Mouse (Mus musculus): ENCODE measurements around the gene Sugct. TPM values are rescaled to one million over a fixed set of nuclear protein-coding genes. Genes with fewer than 3 reads are reported as not detected.

Sugct gene
- polyA plus RNA-seq, 1 experiment from 2014 or later: 3.8 TPM

GRCm38 (mm10) chr13:17165917-17166316 is 529.4 kb downstream of the Sugct start:
- no peaks in the 10 kb centered on the region for H3K27me3 ChIP-seq (replicated peaks; ENCODE audit: low read depth, poor library complexity, severe bottlenecking)
- H3K36me3 ChIP-seq (replicated peaks): no peaks in the 10 kb centered on the region
- no peaks in the 10 kb centered on the region for H3K9me3 ChIP-seq
- H3K4me3 ChIP-seq: no peak overlapping the region
- no peaks in the 10 kb centered on the region for H3K4me1 ChIP-seq
- DNase-seq (ENCODE audit: low spot score): no peak
- H3K27ac ChIP-seq (replicated peaks): no peak overlapping the region
- WGBS: 71% methylated on average over 3 of the region's 3 CpGs

DNA sequence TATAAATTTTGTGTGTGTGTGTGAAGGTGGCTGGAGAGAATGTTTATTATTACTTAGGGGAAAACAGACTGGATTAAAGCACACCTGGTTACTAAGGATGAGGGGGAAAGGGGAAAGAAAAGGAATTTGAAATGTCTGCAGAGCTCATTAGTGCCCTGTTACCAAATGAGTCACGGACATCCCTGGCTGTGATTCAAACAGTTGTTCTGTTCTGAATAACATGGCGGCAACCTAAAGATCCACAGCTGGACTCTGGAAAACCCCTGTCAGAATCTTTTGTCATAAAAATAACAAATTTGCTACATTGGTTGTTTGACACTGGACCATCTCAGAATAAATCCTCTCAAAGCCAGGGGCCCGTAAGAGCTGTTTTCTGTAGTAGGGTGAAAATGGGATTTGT is 530.6 kb downstream of the Sugct start:
- no peak overlapping the region for H3K4me3 ChIP-seq
- no peak for DNase-seq (ENCODE audit: low spot score)
- no peak overlapping the region for H3K27ac ChIP-seq (replicated peaks)
- H3K27me3 ChIP-seq (replicated peaks; ENCODE audit: low read depth, poor library complexity, severe bottlenecking): no peaks in the 10 kb centered on the region
- H3K9me3 ChIP-seq: no peaks in the 10 kb centered on the region
- WGBS: 85% methylated on average over 3 of the region's 3 CpGs
- no peaks in the 10 kb centered on the region for H3K4me1 ChIP-seq
- H3K36me3 ChIP-seq (replicated peaks): no peaks in the 10 kb centered on the region

- Histone ChIP-seq H3K27me3 (replicated peaks; ENCODE audit: low read depth, poor library complexity, severe bottlenecking) (no peaks in the 10 kb centered on the region), H3K27ac (replicated peaks) (no peak overlapping the region), H3K36me3 (replicated peaks) (no peaks in the 10 kb centered on the region), H3K9me3 (no peaks in the 10 kb centered on the region), H3K4me3 (no peak overlapping the region), H3K4me1 (no peaks in the 10 kb centered on the region)
- no peak for DNase-seq (ENCODE audit: low spot score)
Measured at GRCm38 (mm10) chr13:17146441-17146992, 548.8 kb downstream of the Sugct start.

DNA sequence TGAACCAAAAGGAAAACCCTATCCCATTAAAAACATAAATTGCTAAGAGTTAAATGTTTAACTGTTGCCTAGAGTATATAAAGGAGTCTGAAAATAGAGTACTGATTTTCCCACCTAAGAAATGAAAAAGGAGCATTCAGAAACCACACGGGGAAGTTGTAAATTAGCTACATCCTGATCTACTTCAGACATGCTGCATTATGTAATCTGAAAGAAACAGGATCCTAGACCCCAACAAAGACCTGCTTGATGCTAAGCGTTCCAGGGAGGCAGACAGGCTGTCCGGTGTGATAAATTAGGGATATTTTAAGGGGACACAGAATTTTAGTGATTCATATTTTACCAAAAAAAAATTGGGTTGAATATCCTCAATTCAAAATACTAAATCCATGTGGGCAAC is 579.3 kb downstream of the Sugct start:
- H3K4me3 ChIP-seq: no peak overlapping the region
- no peaks in the 10 kb centered on the region for H3K36me3 ChIP-seq (replicated peaks)
- no peak overlapping the region for H3K27ac ChIP-seq (replicated peaks)
- WGBS: 52% methylated on average over 3 of the region's 3 CpGs
- no peaks in the 10 kb centered on the region for H3K27me3 ChIP-seq (replicated peaks; ENCODE audit: low read depth, poor library complexity, severe bottlenecking)
- H3K4me1 ChIP-seq: no peaks in the 10 kb centered on the region
- H3K9me3 ChIP-seq: no peaks in the 10 kb centered on the region
- DNase-seq (ENCODE audit: low spot score): no peak

GRCm38 (mm10) chr13:17102372-17102771 is 593.0 kb downstream of the Sugct start:
- H3K36me3 ChIP-seq (replicated peaks): no peaks in the 10 kb centered on the region
- no peaks in the 10 kb centered on the region for H3K4me1 ChIP-seq
- H3K27ac ChIP-seq (replicated peaks): no peak overlapping the region
- no peak overlapping the region for H3K4me3 ChIP-seq
- no peaks in the 10 kb centered on the region for H3K27me3 ChIP-seq (replicated peaks; ENCODE audit: low read depth, poor library complexity, severe bottlenecking)
- DNase-seq (ENCODE audit: low spot score): no peak
- 81% methylated on average over 1 of the region's 1 CpGs for WGBS
- H3K9me3 ChIP-seq: no peaks in the 10 kb centered on the region

GRCm38 (mm10) chr13:17086547-17086946 is 608.8 kb downstream of the Sugct start:
- Histone ChIP-seq H3K4me3 (no peak overlapping the region), H3K4me1 (peaks cover 20% of the 10 kb centered on the region), H3K9me3 (no peaks in the 10 kb centered on the region), H3K36me3 (replicated peaks) (no peaks in the 10 kb centered on the region), H3K27me3 (replicated peaks; ENCODE audit: low read depth, poor library complexity, severe bottlenecking) (no peaks in the 10 kb centered on the region), H3K27ac (replicated peaks) (no peak overlapping the region)
- no peak for DNase-seq (ENCODE audit: low spot score)
- 73% methylated on average over 2 of the region's 2 CpGs for WGBS

DNA sequence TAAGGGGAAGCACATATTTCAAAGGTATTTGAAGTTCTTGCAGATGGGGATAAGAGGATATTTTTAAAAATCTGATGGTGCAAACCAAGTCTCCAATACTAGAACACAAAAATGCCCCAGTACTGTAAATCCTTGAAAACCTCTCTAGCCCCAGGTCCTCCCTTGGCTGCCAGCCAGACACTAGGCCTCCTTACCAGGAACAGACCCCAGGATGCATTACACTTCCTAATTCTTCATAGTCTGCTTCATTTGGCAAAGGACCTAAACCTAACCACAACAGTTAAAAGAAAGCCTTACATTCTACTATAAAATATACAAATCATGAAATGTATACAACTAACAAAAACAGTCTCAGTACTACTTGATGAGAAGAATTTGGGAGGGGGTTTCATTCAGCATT is 609.2 kb downstream of the Sugct start:
- Histone ChIP-seq H3K36me3 (replicated peaks) (no peaks in the 10 kb centered on the region), H3K4me1 (peaks cover 20% of the 10 kb centered on the region), H3K27ac (replicated peaks) (no peak overlapping the region), H3K9me3 (no peaks in the 10 kb centered on the region), H3K4me3 (no peak overlapping the region), H3K27me3 (replicated peaks; ENCODE audit: low read depth, poor library complexity, severe bottlenecking) (no peaks in the 10 kb centered on the region)
- no peak for DNase-seq (ENCODE audit: low spot score)

DNA sequence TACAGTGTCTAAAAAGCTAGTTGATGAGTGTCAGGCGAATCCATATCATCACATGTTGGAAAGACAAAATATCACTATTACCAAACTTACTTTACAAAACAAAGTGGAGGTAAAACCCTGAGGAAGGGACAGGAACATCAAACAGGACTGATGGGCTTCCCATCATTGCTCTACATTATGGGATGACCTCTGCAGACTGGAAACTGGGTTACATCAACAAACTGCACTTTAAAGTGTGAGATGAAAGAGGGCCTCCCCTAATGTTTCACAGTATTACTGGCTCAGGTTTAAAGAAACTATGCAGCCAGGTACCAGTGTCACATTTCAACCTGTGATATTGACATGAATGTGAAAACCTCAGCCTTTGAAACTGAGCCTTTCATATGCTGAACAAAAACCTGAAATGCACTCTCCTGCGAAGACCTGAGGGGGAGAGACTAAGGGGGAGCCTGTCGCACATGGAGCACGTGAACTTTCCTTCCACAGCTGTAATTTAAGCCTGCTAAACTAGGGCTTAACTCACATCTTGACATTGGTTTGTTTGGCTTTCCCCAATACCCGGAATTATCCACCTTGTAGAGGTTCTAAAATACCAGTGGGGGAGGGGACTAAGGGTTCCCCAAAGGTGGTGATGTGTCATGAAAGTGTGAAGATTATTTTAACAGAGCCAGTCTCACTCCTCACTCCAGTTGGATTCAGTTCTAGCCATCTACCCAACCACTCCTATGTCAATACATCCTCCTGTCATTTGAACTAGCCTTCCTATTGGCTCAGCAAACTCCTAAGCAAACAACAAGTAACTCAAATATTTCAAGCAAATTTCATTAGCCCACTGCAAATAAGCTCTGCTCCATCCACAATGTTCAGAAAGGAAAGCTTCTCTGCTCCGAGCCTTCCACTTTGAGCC is 610.2 kb downstream of the Sugct start:
- 55% methylated on average over 6 of the region's 6 CpGs for WGBS
- DNase-seq (ENCODE audit: low spot score): peak; percentile 17
- Histone ChIP-seq H3K4me3 (no peak overlapping the region), H3K36me3 (replicated peaks) (no peaks in the 10 kb centered on the region), H3K27me3 (replicated peaks; ENCODE audit: low read depth, poor library complexity, severe bottlenecking) (no peaks in the 10 kb centered on the region), H3K4me1 (peaks cover 20% of the 10 kb centered on the region), H3K27ac (replicated peaks) (peak overlapping the region; percentile 25; the same call in 1 of the 2 replicates), H3K9me3 (no peaks in the 10 kb centered on the region)

- H3K4me1 ChIP-seq: peaks cover 20% of the 10 kb centered on the region
- no peaks in the 10 kb centered on the region for H3K36me3 ChIP-seq (replicated peaks)
- H3K27me3 ChIP-seq (replicated peaks; ENCODE audit: low read depth, poor library complexity, severe bottlenecking): no peaks in the 10 kb centered on the region
- H3K9me3 ChIP-seq: no peaks in the 10 kb centered on the region
- no peak for DNase-seq (ENCODE audit: low spot score)
- no peak overlapping the region for H3K27ac ChIP-seq (replicated peaks)
- 85% methylated on average over 2 of the region's 2 CpGs for WGBS
- H3K4me3 ChIP-seq: no peak overlapping the region
Measured at GRCm38 (mm10) chr13:17081618-17082017, 613.7 kb downstream of the Sugct start.

GRCm38 (mm10) chr13:17065552-17065951 is 629.8 kb downstream of the Sugct start:
- 76% methylated on average over 3 of the region's 3 CpGs for WGBS

GRCm38 (mm10) chr13:17056650-17057049 is 638.7 kb downstream of the Sugct start:
- no peak for DNase-seq (ENCODE audit: low spot score)
- Histone ChIP-seq H3K4me3 (no peak overlapping the region), H3K9me3 (no peaks in the 10 kb centered on the region), H3K27ac (replicated peaks) (no peak overlapping the region), H3K36me3 (replicated peaks) (no peaks in the 10 kb centered on the region), H3K27me3 (replicated peaks; ENCODE audit: low read depth, poor library complexity, severe bottlenecking) (no peaks in the 10 kb centered on the region), H3K4me1 (no peaks in the 10 kb centered on the region)
- 97% methylated on average over 2 of the region's 2 CpGs for WGBS

More at GRCm38 (mm10) chr13:17065552-17065951, 629.8 kb downstream of the Sugct start:
- Histone ChIP-seq H3K4me1 (no peaks in the 10 kb centered on the region), H3K27ac (replicated peaks) (no peak overlapping the region), H3K36me3 (replicated peaks) (no peaks in the 10 kb centered on the region), H3K27me3 (replicated peaks; ENCODE audit: low read depth, poor library complexity, severe bottlenecking) (no peaks in the 10 kb centered on the region), H3K9me3 (no peaks in the 10 kb centered on the region), H3K4me3 (no peak overlapping the region)
- no peak for DNase-seq (ENCODE audit: low spot score)

GRCm38 (mm10) chr13:17043426-17044224 is 651.7 kb downstream of the Sugct start:
- no peaks in the 10 kb centered on the region for H3K9me3 ChIP-seq
- no peak overlapping the region for H3K27ac ChIP-seq (replicated peaks)
- 85% methylated on average over 3 of the region's 3 CpGs for WGBS
- H3K36me3 ChIP-seq (replicated peaks): no peaks in the 10 kb centered on the region
- no peak for DNase-seq (ENCODE audit: low spot score)
- no peak overlapping the region for H3K4me3 ChIP-seq
- no peaks in the 10 kb centered on the region for H3K27me3 ChIP-seq (replicated peaks; ENCODE audit: low read depth, poor library complexity, severe bottlenecking)
- peaks cover 7% of the 10 kb centered on the region for H3K4me1 ChIP-seq
